Mouse (Mus musculus): ENCODE data around the gene 9530077C05Rik.

The 9530077C05Rik gene

DNA sequence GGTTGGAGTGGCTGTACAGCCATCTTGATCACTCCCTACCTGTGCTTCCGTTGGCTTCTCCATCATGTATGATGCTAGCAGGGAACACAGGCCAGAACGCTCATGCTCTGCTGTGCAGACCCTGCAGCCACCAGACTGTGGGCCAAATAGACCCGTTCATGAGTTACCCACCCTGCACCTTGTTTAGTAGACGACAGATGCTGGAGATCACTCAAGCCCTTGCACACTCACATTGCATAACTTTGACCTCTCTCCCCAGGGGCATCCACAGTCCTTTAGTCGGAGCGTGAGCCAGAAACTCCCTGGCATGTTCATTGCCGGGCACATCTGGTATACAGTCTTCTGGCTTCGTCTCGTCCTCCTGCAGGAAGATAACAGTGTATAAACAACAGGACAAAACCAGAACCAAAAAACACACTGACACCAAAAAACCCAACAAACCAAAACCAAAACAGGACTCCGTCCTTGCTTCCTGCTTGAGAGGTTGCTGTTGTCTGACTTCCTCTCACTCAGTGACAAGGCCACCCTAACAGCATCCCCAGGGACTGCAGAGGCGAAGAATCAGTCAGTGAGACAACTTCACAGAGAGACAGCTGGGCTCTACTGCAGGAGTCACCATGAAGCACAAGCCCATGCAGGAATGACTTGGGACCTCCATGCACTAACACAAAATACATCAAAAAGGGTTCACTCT, 46.0 kb downstream of the 9530077C05Rik start:
- no peak for DNase-seq (ENCODE audit: low spot score in 2 of 2)

DNA sequence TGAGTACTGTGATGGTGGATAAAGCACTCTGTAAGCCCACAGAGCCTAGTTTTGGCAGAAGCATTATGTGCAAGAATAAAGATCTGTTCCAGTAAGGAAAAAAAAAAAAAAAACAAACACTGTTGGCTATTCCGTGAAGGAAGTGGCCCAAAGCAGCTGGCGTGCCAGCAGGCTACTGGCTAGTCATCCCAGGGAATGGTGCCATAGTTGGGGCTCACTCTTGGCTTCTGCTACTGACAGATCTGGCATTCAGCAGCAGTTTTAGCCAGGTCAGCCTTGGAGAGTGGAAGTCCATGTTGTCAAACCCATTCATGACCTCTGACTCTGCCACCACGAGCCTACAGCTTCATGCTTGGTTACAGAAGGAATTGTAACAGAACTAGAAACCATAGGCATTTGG, 50.6 kb downstream of the 9530077C05Rik start:
- DNase-seq (ENCODE audit: low spot score in 2 of 2) = no peak

DNA sequence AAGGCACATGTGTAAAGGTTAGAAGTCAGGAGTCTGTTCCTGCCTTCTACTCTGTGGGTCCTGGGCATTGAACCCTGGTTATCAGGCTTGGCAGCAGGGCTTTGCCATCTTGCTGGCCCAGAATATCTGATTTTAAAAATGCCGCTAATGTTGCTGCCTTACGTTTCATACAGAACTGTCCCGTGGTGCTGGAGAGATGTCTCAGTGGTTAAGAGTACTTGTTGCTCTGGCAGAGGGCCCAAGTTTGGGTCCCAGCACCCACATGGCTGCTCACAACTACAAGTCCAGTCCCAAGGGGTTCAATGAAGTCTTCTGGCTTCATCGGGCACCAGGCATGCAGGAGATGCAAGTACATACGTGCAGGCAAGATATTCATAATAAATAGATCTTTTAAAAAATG, 54.9 kb downstream of the 9530077C05Rik start:
- DNase-seq (ENCODE audit: low spot score in 2 of 2) = no peak

DNA sequence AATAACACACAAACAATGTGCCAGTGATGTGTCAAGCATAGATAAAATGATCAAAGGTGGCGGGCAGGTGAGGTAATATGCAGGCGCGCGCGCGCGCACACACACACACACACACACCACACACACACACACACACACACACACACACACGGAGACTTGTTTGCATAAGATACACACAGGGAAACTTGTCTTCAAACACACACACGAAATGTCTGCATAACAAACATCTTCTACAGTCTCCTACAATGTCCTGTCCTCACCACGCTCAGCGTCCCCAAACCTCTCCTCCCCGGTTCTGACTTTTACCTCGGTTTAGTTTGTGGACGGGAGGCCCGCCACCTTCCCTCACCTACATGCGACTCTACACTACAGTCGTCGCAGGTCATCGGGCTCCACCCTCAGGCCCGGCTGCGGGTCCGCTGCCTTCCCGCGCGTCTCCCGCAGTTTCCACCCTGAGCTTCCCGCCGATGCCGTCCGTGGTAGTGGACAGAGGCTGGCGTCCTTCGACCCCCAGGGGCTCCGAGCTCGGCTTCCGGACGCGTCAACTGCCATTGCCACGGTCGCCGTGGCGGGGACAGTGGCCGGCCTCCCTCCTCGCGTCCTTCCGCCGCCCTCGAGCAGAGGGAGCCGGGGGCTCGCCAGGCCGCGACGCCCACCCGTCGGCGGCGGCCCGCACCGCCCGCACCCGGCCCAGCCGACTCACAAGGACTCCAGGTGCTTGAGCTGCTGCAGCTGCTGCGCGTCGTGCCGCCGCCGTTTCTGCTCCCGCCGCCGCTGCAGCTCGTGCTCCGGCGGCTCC, 56.3 kb downstream of the 9530077C05Rik start:
- DNase-seq (ENCODE audit: low spot score in 2 of 2) = peak in 1 of 2 experiments; percentile 48

DNA sequence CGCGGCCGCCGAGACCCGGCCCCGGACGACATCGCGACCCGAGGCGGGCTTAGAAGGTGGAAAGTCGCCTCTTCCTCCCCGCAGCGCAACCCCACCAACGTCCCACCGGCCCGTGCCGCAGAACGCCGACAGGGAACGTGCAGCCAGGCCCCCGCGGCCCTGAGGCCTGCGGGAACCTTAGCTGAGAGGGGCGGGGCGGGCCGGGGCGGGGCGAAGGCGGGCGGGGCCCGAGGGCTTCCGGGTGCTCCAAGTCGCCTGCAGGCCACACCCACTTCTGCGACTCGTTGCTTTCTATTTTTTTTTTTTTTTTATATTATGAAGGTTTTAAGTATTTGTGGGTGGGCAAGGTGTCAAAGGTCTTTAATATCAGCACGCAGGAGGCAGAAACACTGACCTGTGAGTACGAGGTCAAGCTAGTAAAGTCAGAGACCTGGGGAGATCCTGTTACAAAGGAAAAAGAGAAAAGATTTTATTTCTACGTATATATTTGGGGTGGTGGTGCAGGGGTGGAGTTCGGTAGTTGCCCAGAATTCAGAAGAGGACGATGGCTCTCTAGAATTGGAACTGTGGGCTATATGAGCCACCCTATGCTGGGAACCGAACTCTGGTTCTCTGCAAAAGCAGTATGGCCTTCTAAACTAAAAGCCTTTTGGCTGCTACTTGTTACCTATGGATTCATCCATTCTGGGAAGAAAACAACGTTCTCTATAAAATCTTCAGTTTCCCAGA, 57.0 kb downstream of the 9530077C05Rik start:
- no peak for DNase-seq (ENCODE audit: low spot score in 2 of 2)

DNA sequence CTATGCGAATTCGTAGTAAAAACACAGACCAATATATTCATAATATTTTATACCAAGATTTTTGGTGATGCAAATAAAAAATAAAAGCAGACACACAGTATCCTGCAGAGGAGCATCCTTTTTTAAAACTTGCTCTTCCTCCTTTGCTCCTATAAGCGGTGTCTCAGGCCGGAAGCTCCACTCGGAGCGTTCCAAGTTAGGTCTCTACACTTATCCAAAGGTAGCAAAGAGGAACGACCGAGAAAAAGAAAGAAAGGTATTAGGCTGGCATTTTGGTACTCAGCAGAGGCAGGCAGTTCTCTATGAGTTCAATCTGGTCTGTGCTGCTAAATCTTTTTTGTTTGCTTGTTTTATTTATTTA, 57.6 kb downstream of the 9530077C05Rik start:
- no peak for DNase-seq (ENCODE audit: low spot score in 2 of 2)

DNA sequence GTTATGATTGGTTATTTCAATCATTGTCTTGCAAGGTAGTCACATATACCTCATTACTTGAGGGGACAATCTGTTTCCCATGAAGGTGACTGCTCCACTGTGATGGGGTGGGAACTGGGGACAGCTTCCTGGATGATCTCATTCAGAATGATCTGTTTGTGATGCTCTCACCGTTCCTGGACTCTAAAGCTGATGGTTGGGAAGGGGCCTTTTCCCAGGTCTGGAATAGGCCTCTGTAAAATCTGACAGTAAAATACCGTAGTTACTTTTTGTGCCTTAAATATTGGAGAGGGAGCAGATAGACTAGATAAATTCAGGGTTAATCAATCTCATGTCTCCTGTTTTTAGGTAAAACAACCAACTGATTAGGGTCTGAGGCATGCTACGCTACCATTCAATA, 58.3 kb downstream of the 9530077C05Rik start, which contains the start of gene Rp9:
Gene Rp9 (minus strand): TSS at position 101 of the 400 bp plus-strand sequence.
- DNase-seq (ENCODE audit: low spot score in 2 of 2) = no peak

DNA sequence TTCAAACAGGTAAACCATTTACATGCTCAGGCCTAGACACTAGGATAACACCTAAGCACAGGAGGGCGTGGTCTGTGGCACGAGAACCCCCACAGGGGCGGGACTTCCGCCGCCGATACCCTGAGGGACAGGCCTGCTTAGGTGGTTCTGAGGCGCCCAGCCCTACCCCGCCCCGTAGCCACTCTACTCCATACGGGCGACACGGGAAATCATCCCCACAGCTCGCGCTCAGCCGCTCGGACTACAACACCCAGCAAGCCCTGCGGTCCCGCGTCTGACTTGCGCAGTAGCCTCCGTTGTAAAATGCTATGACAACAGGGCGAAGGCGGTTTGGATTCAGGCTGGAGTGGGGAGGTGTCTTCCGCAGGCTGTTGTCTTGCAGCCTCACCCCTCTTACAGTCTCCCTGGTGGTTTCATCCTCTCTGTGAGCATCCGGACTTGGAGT, 64.1 kb downstream of the 9530077C05Rik start, which contains the start of gene Bbs9:
Gene Bbs9 (plus strand): TSS at position 292 of the 445 bp plus-strand sequence.
- DNase-seq (ENCODE audit: low spot score in 2 of 2) = peak; percentile 88

DNA sequence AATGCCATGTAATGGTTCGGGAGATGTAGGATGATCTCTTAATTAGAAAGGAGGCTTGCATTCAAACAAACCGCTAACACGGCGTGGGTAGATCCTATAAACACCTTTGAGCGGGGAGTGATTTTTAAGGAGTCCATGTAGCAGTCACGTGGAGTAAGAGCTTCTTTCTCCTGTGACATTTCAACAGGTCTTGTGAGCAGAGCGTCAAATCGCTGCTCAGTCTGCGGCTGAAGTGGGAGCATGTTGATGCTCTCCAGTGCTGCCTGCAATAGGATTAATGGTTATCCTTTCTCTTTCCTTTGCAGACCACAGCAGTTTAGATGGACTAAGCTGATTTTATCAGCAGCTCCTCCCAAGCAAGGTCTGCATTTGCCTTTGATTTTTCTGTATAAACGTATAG, 65.0 kb downstream of the 9530077C05Rik start:
- DNase-seq (ENCODE audit: low spot score in 2 of 2) = no peak

DNA sequence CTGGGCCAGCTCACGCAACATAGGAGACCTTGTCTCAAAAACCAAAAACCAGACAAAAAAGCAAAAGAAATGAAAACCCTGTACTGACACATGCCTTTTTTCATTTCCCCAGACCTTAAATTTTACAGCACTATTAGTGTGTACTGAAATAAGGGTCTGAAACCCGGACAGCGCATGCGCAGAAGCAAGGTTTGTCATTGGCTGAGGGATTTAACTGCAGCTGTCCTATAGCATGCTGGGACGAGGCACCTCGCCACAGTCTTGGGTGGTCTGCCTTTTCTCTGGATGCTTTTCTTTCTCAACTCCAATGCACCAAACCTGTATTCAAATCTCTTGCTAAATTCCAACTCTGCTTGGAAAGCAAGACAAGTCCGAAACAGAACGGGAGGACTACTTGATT, 67.6 kb downstream of the 9530077C05Rik start:
- DNase-seq (ENCODE audit: low spot score in 2 of 2) = no peak

DNA sequence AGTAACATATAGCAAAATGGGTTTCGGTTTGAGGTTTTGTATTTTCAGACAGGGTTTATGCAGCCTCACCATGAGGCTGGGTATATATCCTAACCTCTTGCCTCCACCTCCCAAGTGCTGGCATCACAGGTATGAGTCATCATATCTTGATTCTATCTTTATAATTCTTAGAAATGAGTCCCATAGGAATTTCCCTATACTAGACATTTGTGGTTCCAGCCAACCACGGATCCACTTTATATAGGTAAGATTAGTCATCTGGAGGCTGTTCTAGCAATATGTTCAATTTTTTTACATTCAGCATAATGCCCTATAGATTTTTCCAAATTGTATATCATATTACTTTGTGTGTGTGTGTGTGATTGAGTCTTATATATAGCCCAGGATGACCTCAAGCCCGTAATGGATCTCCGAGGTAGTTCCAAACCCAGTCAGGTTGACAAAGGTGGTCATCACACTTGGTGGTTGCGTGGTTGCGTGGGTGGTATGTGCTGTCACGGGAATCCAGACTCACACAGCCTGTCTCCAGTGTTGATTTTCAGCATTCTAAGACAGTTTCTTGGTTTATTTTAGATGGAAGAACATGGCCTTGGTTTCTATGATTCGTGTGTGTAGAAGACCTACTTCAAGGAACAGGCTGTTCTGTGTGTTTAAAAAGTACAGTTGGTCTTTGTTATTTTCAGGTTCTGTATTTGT, 72.7 kb downstream of the 9530077C05Rik start:
- no peak for DNase-seq (ENCODE audit: low spot score in 2 of 2)

DNA sequence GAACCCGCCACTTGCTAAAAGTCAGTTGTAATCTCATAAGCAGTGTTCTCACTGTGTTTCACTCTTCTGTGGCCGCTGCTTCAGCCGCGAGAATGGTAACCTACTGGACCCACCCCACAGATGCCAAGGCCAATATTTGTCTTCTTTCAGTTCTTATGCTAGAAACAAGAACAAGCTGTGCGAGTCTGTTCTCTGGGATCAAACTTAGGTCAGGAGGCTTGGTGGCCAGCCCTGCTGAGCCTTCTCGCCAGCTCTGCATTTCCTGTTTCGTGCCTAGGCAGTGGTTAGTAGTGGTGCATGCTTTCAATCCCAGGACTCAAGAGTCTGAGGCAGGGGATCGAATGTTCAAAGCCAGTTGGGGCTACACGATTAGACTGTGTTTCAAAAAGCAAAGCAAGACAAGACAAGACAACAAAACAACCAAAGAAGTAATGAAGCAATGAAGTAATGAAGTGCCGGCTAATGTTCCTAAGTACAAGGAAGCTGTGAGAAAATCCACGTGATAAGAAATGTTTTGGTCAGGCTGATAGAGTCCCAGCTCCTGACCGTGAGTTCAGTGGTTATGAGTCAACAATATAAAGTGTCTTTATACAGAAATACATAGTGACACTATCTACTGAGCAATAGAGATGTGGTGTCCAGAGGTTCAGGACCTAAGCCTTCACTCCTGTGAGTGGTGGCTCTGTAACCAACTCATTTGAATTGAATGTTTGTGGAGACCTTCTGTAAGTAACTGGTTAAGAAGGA, 73.4 kb downstream of the 9530077C05Rik start:
- DNase-seq (ENCODE audit: low spot score in 2 of 2) = peak in 1 of 2 experiments; percentile 21

DNA sequence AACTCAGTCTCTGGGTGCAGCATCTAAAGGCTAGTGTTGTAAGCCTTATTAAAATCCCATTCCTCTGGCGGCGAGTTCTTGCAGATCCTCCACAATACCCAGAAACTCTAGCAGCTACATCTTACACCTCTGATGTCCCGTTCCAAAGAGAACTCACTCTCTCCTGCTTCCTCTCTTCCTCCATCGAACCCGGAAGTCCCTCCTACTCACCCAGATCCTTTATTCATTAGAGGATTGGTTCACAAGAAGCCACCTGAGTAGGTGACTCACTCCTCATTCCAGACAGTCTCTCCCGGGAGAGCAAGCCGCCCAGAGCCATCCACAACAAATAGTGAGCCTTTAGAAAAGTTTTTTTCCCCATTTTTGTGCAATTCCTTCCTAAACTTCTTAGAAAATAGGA, 74.9 kb downstream of the 9530077C05Rik start:
- no peak for DNase-seq (ENCODE audit: low spot score in 2 of 2)

DNA sequence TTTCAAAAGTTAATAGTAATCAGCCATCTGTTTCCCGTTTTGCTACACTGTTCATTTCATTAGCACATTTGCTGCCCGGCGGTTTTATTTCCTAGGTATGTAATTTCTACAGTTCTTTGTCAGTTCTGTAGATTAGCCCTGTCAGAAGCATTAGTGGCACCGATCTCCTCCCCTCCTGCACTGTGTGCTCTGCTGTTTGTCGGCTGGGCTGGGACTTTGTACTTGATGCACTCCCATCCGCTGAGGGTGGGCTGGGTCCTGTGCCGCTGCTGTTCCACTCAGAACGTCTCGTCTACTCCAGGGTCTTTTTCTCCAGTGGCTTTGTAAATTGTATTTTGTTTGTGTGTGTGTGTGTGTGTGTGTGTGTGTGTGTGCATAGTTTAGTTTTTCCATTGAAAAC, 77.7 kb downstream of the 9530077C05Rik start:
- DNase-seq (ENCODE audit: low spot score in 2 of 2) = no peak

Measured in urinary bladder, postnatal 4 days (tissue).